ENCODE assay signal across 28 mouse cellular contexts in the genomic region with DNA sequence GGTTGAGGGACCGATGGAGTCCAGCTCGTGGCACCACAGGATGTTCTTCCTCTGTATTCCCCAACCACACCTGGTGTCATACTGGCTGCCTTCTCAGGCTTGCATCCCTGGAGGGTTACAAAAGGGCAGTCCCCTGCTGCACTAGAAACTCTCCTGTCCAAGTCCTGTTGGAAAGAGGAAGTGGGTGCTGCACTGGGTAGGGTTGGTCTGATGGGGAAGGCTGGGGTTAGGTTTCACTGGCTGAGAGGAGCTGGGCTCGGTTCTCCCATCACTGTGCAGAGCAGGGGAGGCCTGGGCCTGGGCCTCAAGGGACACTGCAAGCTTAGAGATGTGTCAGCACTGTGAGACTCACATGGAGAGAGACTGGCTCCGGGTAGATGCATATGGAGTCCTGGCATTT. TPM values are rescaled to one million over a fixed set of nuclear protein-coding genes. Genes with fewer than 3 reads are reported as not detected.
A peak's percentile ranks its signal among the peaks of the same experiment; 100 is the strongest.
DNase-seq lines count a peak whose midpoint lies in the region; ATAC-seq and TF ChIP-seq lines count a peak whose summit lies in the region.
"Had no signal": no experiment of that assay in that cellular context is flagged by ENCODE, and none has a peak within 500 bp of the region (broad histone marks: within the 10 kb centered on the region; RNA-seq: fewer than 3 reads in every experiment).

No protein-coding gene starts in this region.

- H3K36me3 ChIP-seq in MEL (ENCODE audit: control insufficient read depth in 1 of 2, insufficient read depth in 2 of 2, low read length in 2 of 2): no peaks in the 10 kb centered on the region
- no peaks in the 10 kb centered on the region for H3K36me3 ChIP-seq in splenic B cell, adult 2 months (ENCODE audit: control insufficient read depth, insufficient read depth, low read length, poor library complexity, severe bottlenecking)
- H3K36me3 ChIP-seq in forebrain, embryonic 14.5 days (ENCODE audit: control insufficient read depth, insufficient read depth, low read length): no peaks in the 10 kb centered on the region
- no peaks in the 10 kb centered on the region for H3K36me3 ChIP-seq in hindbrain, embryonic 11.5 days (ENCODE audit: control insufficient read depth, insufficient read depth, low read length)
- H3K36me3 ChIP-seq: embryonic facial prominence, embryonic 12.5 days; embryonic facial prominence, embryonic 15.5 days; forebrain, embryonic 15.5 days; heart, embryonic 12.5 days; heart, embryonic 15.5 days; hindbrain, embryonic 12.5 days; hindbrain, embryonic 15.5 days had no signal

- no peak for TF ChIP-seq RAD21 in MEL (IDR thresholded peaks at IDR 0.05; ENCODE audit: low read depth, low read length)

- no peak for TF ChIP-seq CTCF in MEL (IDR thresholded peaks at IDR 0.05 in 2 of 3, conservative IDR thresholded peaks at IDR 0.05 in 1 of 3; ENCODE audit: control insufficient read depth in 1 of 3, insufficient read depth in 1 of 3, low read depth in 2 of 3, low read length in 3 of 3, poor library complexity in 1 of 3, severe bottlenecking in 1 of 3)

- peak; percentile 56 for ATAC-seq in megakaryocyte, adult 5-6 weeks (ENCODE audit: poor library complexity, severe bottlenecking)
- no peak for ATAC-seq in forebrain, embryonic 14.5 days
- ATAC-seq in hindbrain, embryonic 11.5 days (ENCODE audit: low FRiP score): no peak
- ATAC-seq: CD4-positive, CD25-positive, alpha-beta regulatory T cell, adult 4 months; forebrain, embryonic 15.5 days; Patski had no signal

- H3K4me1 ChIP-seq in MEL (ENCODE audit: control insufficient read depth in 1 of 2, insufficient read depth in 2 of 2, low read length in 2 of 2): no peaks in the 10 kb centered on the region
- H3K4me1 ChIP-seq in forebrain, embryonic 14.5 days (ENCODE audit: control insufficient read depth, insufficient read depth, low read length): no peaks in the 10 kb centered on the region
- H3K4me1 ChIP-seq in hindbrain, embryonic 11.5 days (replicated peaks; ENCODE audit: control insufficient read depth, insufficient read depth, low read length): no peaks in the 10 kb centered on the region
- H3K4me1 ChIP-seq: embryonic facial prominence, embryonic 12.5 days; embryonic facial prominence, embryonic 15.5 days; heart, embryonic 12.5 days had no signal

- H3K4me2 ChIP-seq in forebrain, embryonic 14.5 days (ENCODE audit: low read length): no peak overlapping the region
- H3K4me2 ChIP-seq in hindbrain, embryonic 11.5 days (replicated peaks; ENCODE audit: low read depth, low read length): no peak overlapping the region
- H3K4me2 ChIP-seq: embryonic facial prominence, embryonic 12.5 days; embryonic facial prominence, embryonic 15.5 days; forebrain, embryonic 15.5 days; heart, embryonic 12.5 days; heart, embryonic 15.5 days; hindbrain, embryonic 12.5 days; hindbrain, embryonic 15.5 days had no signal

- H3K27ac ChIP-seq in MEL (ENCODE audit: control insufficient read depth, low read depth, low read length): no peak overlapping the region
- H3K27ac ChIP-seq in forebrain, embryonic 14.5 days (ENCODE audit: low read depth, low read length): no peak overlapping the region
- no peak overlapping the region for H3K27ac ChIP-seq in hindbrain, embryonic 11.5 days (ENCODE audit: low read depth, low read length)
- H3K27ac ChIP-seq: embryonic facial prominence, embryonic 12.5 days; embryonic facial prominence, embryonic 15.5 days; forebrain, embryonic 15.5 days; heart, embryonic 15.5 days; hindbrain, embryonic 12.5 days; hindbrain, embryonic 15.5 days had no signal

- peaks cover 0 to 1% of the 10 kb centered on the region in 2 experiments; a peak in 1 of 4 replicates for H3K27me3 ChIP-seq in MEL (ENCODE audit: control insufficient read depth in 1 of 2, insufficient read depth in 2 of 2, low read length in 2 of 2)
- no peaks in the 10 kb centered on the region for H3K27me3 ChIP-seq in splenic B cell, adult 2 months (ENCODE audit: control insufficient read depth, insufficient read depth, low read length, poor library complexity, severe bottlenecking)
- H3K27me3 ChIP-seq in forebrain, embryonic 14.5 days (replicated peaks; ENCODE audit: control insufficient read depth, insufficient read depth, low read length): 0 out of 2 replicates have a peak, but pooled peaks cover 3% of the 10 kb centered on the region
- peaks cover 4% of the 10 kb centered on the region; the same call in 1 of the 2 replicates for H3K27me3 ChIP-seq in hindbrain, embryonic 11.5 days (ENCODE audit: control insufficient read depth, insufficient read depth, low read length)
- H3K27me3 ChIP-seq: forebrain, embryonic 15.5 days had no signal

- H3K9ac ChIP-seq in MEL (ENCODE audit: control insufficient read depth, low read depth, low read length, poor library complexity, severe bottlenecking): no peak overlapping the region
- H3K9ac ChIP-seq in forebrain, embryonic 14.5 days (ENCODE audit: low read length): no peak overlapping the region
- H3K9ac ChIP-seq in hindbrain, embryonic 11.5 days (ENCODE audit: low read depth, low read length): no peak overlapping the region
- H3K9ac ChIP-seq: embryonic facial prominence, embryonic 12.5 days; embryonic facial prominence, embryonic 15.5 days; forebrain, embryonic 15.5 days; heart, embryonic 12.5 days; heart, embryonic 15.5 days; hindbrain, embryonic 12.5 days; hindbrain, embryonic 15.5 days had no signal

- no peak overlapping the region for H3K4me3 ChIP-seq in MEL (ENCODE audit: control insufficient read depth in 1 of 2, insufficient read depth in 1 of 2, low read depth in 2 of 2, low read length in 2 of 2)
- H3K4me3 ChIP-seq in forebrain, embryonic 14.5 days (ENCODE audit: low read depth, low read length): no peak overlapping the region
- H3K4me3 ChIP-seq in hindbrain, embryonic 11.5 days (ENCODE audit: low read depth, low read length): no peak overlapping the region
- H3K4me3 ChIP-seq: embryonic facial prominence, embryonic 12.5 days; embryonic facial prominence, embryonic 15.5 days; forebrain, embryonic 15.5 days; heart, embryonic 12.5 days; heart, embryonic 15.5 days; hindbrain, embryonic 12.5 days; hindbrain, embryonic 15.5 days had no signal

- DNase-seq in B cell, adult 2 months: peak; percentile 4 to 10
- DNase-seq in MEL (ENCODE audit: low read depth, low spot score): peak; percentile 11
- DNase-seq in splenic B cell, adult 2 months (ENCODE audit: low read depth, low spot score): peak; percentile 22
- DNase-seq in urinary bladder, adult 2 months (ENCODE audit: low spot score): no peak
- DNase-seq in forebrain, embryonic 14.5 days (ENCODE audit: low spot score): no peak
- no peak for DNase-seq in hindbrain, embryonic 11.5 days (ENCODE audit: low spot score)
- DNase-seq: adrenal gland, postnatal 10 days; adrenal gland, postnatal 36 days; cerebellum, adult 18-20 months; cerebellum, adult 9-10 months; cerebellum, postnatal 14 days; gastrocnemius, postnatal 14 days; heart, adult 18-20 months; heart, postnatal 10 days; heart, postnatal 36 days had no signal

- no peak for TF ChIP-seq POLR2A in MEL (IDR thresholded peaks at IDR 0.05; ENCODE audit: control insufficient read depth in 1 of 2, insufficient read depth in 1 of 2, low read depth in 1 of 2, low read length in 2 of 2, poor library complexity in 1 of 2)

- WGBS in forebrain, embryonic 14.5 days: 76% methylated on average over 4 of the region's 4 CpGs
- 83% methylated on average over 4 of the region's 4 CpGs for WGBS in hindbrain, embryonic 11.5 days

- no peaks in the 10 kb centered on the region for H3K9me3 ChIP-seq in MEL (replicated peaks; ENCODE audit: insufficient read depth, low read length)
- H3K9me3 ChIP-seq in forebrain, embryonic 14.5 days (replicated peaks; ENCODE audit: control insufficient read depth, low read length): no peaks in the 10 kb centered on the region
- no peaks in the 10 kb centered on the region for H3K9me3 ChIP-seq in hindbrain, embryonic 11.5 days (ENCODE audit: control insufficient read depth, low read length)
- H3K9me3 ChIP-seq: embryonic facial prominence, embryonic 12.5 days; embryonic facial prominence, embryonic 15.5 days; forebrain, embryonic 15.5 days; hindbrain, embryonic 15.5 days had no signal

- H3K79me2 ChIP-seq in MEL (ENCODE audit: control insufficient read depth, insufficient read depth, low read length, poor library complexity): no peaks in the 10 kb centered on the region

- no peak for TF ChIP-seq EP300 in MEL (IDR thresholded peaks at IDR 0.05; ENCODE audit: low read depth in 1 of 2, low read length in 2 of 2)

TF ChIP-seq in MEL, 35 proteins besides CTCF, POLR2A, EP300 and RAD21 (continues in another document):
- TF ChIP-seq SMC3 (IDR thresholded peaks at IDR 0.05; ENCODE audit: low read depth, low read length) (no peak), TCF12 (IDR thresholded peaks at IDR 0.05; ENCODE audit: low read depth, low read length) (no peak), POLR2AphosphoS5 (IDR thresholded peaks at IDR 0.05; ENCODE audit: borderline replicate concordance, low read depth, low read length) (no peak)

RNA-seq across cellular contexts. Expression of gene Pvalb, which starts 4.0 kb away (rescaled TPM):
- total RNA-seq in MEL (2012; rRNA removed): not detected in 2 replicates
- polyA plus RNA-seq in MEL (2012; ENCODE audit: insufficient read depth in 1 of 2, insufficient read length in 2 of 2, low read depth in 1 of 2, low replicate concordance in 2 of 2, missing spikeins in 1 of 2): not detected
- not detected in 2 replicates for total RNA-seq in megakaryocyte, adult 5-6 weeks (2015)
- total RNA-seq in megakaryocyte, adult 5-6 weeks (2017): not detected in 2 replicates
- polyA plus RNA-seq in urinary bladder, adult 2 months (2012; rRNA removed): 0.07 TPM in 1 of 2 replicates, not detected in the other
- polyA plus RNA-seq in forebrain, embryonic 14.5 days (2014; fragmentation: Nextera tagmentation; extraction: Ambion mirVana): 0.19 and 1.3 TPM in 2 replicates
- polyA plus RNA-seq in hindbrain, embryonic 11.5 days (2014; fragmentation: Nextera tagmentation; extraction: Ambion mirVana): 1.2 and 1.7 TPM in 2 replicates
- total RNA-seq: adrenal gland, postnatal 36 days; ES-E14; heart, postnatal 10 days had no signal
- polyA plus RNA-seq: CD4-positive, CD25-positive, alpha-beta regulatory T cell, adult 4 months; embryonic facial prominence, embryonic 15.5 days; forebrain, embryonic 11.5 days; forebrain, embryonic 15.5 days; intestine, embryonic 14.5 days; Patski had no signal

RNA-seq across cellular contexts. Expression of gene Ncf4, which starts 34.4 kb away (rescaled TPM):
- 1.7 and 2.8 TPM in 2 replicates for total RNA-seq in MEL (2012; rRNA removed)
- polyA plus RNA-seq in MEL (2012; ENCODE audit: insufficient read depth in 1 of 2, insufficient read length in 2 of 2, low read depth in 1 of 2, low replicate concordance in 2 of 2, missing spikeins in 1 of 2): 10 to 100 TPM in 1 of 2 experiments, not detected in 1; 16.5 TPM
- 367 and 392 TPM in 2 replicates for total RNA-seq in megakaryocyte, adult 5-6 weeks (2015)
- 250 and 266 TPM in 2 replicates for total RNA-seq in megakaryocyte, adult 5-6 weeks (2017)
- polyA plus RNA-seq in urinary bladder, adult 2 months (2012; rRNA removed): 14.7 and 24.4 TPM in 2 replicates
- 1.1 TPM in 2 replicates for polyA plus RNA-seq in forebrain, embryonic 14.5 days (2014; fragmentation: Nextera tagmentation; extraction: Ambion mirVana)
- 6.9 and 7.9 TPM in 2 replicates for polyA plus RNA-seq in hindbrain, embryonic 11.5 days (2014; fragmentation: Nextera tagmentation; extraction: Ambion mirVana)

RNA-seq across cellular contexts. Expression of gene Ift27, which starts 36.3 kb away (rescaled TPM):
- total RNA-seq in MEL (2012; rRNA removed): 9.7 and 10.4 TPM in 2 replicates
- 10 to 100 TPM in 1 of 2 experiments, not detected in 1; 18.0 TPM for polyA plus RNA-seq in MEL (2012; ENCODE audit: insufficient read depth in 1 of 2, insufficient read length in 2 of 2, low read depth in 1 of 2, low replicate concordance in 2 of 2, missing spikeins in 1 of 2)
- 24.1 and 24.9 TPM in 2 replicates for total RNA-seq in megakaryocyte, adult 5-6 weeks (2015)
- total RNA-seq in megakaryocyte, adult 5-6 weeks (2017): 6.5 and 10.8 TPM in 2 replicates
- polyA plus RNA-seq in urinary bladder, adult 2 months (2012; rRNA removed): 32.3 and 33.5 TPM in 2 replicates
- 137 and 165 TPM in 2 replicates for polyA plus RNA-seq in forebrain, embryonic 14.5 days (2014; fragmentation: Nextera tagmentation; extraction: Ambion mirVana)
- 128 and 135 TPM in 2 replicates for polyA plus RNA-seq in hindbrain, embryonic 11.5 days (2014; fragmentation: Nextera tagmentation; extraction: Ambion mirVana)

Comparison
In these comparisons a context has a peak if more than half of its experiments do, and no peak if none do; other contexts are left out.
1. DNase-seq: peak in B cell, adult 2 months (2 of 2), MEL (single experiment) and splenic B cell, adult 2 months (single experiment); none in urinary bladder, adult 2 months (single experiment), forebrain, embryonic 14.5 days (single experiment) and hindbrain, embryonic 11.5 days (single experiment).